Mouse (Mus musculus) B cell, adult 2 months (primary cell): ENCODE data around the gene Slc25a42.

Experiments used
- DNase-seq, 2 experiments: peaks; one replicate each; pipeline ENCODE4 v3.0.0; 2022

The Slc25a42 gene

GRCm38 (mm10) chr8:70166504-70167110 is 45.5 kb downstream of the Slc25a42 start:
- DNase-seq = peak; percentile 90 to 92

GRCm38 (mm10) chr8:70163316-70163715 is 48.8 kb downstream of the Slc25a42 start:
- no peak for DNase-seq

GRCm38 (mm10) chr8:70160015-70160414 is 52.1 kb downstream of the Slc25a42 start:
- DNase-seq = peak; percentile 82 to 84

GRCm38 (mm10) chr8:70159211-70159610 is 52.9 kb downstream of the Slc25a42 start:
- DNase-seq = peak; percentile 33 to 37

GRCm38 (mm10) chr8:70158069-70158853 is 53.8 kb downstream of the Slc25a42 start:
- peak; percentile 88 to 90 for DNase-seq

- no peak for DNase-seq
Measured at GRCm38 (mm10) chr8:70157240-70157800, 54.8 kb downstream of the Slc25a42 start.

GRCm38 (mm10) chr8:70152537-70153257 is 59.4 kb downstream of the Slc25a42 start:
- DNase-seq = peak; percentile 82 to 83

GRCm38 (mm10) chr8:70150158-70150557 is 61.9 kb downstream of the Slc25a42 start:
- DNase-seq = no peak

- DNase-seq = no peak
Measured at GRCm38 (mm10) chr8:70147678-70148607, 64.2 kb downstream of the Slc25a42 start.

- DNase-seq = no peak
Measured at GRCm38 (mm10) chr8:70139981-70140380, 72.1 kb downstream of the Slc25a42 start.

GRCm38 (mm10) chr8:70139026-70139857 is 72.9 kb downstream of the Slc25a42 start, which contains the start of the genes Rfxank, Borcs8 and Mef2b:
Gene Rfxank (minus strand): TSS chr8:70139154.
Gene Borcs8 (plus strand): TSS chr8:70139499.
Gene Mef2b (plus strand): TSS chr8:70139711.
- peak; percentile 99 to 100 for DNase-seq

GRCm38 (mm10) chr8:70137890-70138289 is 74.2 kb downstream of the Slc25a42 start:
- no peak for DNase-seq

- DNase-seq = no peak
Measured at GRCm38 (mm10) chr8:70136591-70136990, 75.5 kb downstream of the Slc25a42 start.

- DNase-seq = no peak
Measured at GRCm38 (mm10) chr8:70134931-70135330, 77.2 kb downstream of the Slc25a42 start.
